Mouse (Mus musculus): ENCODE results near the gene Mipep. TPM values are rescaled to one million over a fixed set of nuclear protein-coding genes. Genes with fewer than 3 reads are reported as not detected.
A peak's percentile ranks its signal among the peaks of the same experiment; 100 is the strongest.

Mipep gene
- 17.7 and 18.8 TPM in 2 replicates for polyA plus RNA-seq (2015; fragmentation: Nextera tagmentation; extraction: Ambion mirVana)

DNA sequence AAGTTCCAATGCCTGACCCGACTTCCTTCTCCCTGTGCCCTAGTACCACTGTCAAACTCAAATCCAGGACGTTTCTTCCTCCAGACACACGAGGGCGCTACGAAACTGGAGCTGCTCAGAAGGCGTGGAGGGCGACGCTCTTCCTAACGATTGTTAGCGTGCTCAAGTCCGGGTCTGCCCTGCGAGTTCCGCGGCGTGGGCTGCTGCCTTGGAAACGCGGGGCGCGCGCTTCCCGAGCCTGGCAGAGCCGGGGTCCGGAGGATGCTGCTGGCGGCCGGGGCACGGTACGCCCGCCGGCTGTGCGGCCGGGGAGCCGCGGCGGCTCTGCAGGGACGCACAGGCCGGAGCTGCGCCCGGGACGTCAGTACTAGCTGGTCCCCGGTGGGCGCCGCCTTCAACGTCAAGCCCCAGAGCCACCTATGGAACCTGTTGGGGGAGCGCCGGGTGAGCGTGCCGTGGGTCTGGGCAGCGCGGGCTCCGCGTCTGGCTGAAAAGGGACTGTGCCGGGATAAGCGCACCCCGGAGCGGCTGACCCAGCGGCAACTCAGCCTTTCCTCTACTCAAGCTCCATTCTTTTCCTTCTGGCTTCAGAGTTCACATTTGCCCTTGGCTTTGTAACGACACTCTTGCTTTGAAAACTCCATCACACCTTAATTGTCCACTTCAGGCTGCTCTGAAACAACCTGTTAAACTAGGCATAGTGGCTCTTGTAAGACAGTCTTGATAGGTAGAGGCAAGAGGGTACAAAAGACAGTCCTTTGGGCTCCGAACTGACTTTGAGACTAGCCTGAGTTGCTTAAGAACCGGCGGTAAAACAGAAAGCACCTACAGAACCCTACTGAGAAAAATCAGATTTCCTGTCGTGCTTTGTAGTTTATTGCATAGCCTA, at the start of gene Mipep:
Gene Mipep (plus strand): TSS at position 147 of the 889 bp plus-strand sequence.
- peak; percentile 89 for ATAC-seq (ENCODE audit: insufficient read depth, low FRiP score)
- under 1% methylated on average over 61 of the region's 61 CpGs for WGBS
- Histone ChIP-seq H3K4me1 (ENCODE audit: control insufficient read depth, insufficient read depth, low read length) (no peaks in the 10 kb centered on the region), H3K27ac (ENCODE audit: low read length) (peak within 1 kb of the TSS; percentile 46), H3K27me3 (ENCODE audit: control insufficient read depth, insufficient read depth, low read length) (no peaks in the 10 kb centered on the region), H3K9me3 (replicated peaks; ENCODE audit: control insufficient read depth, low read length) (no peaks in the 10 kb centered on the region), H3K4me3 (replicated peaks; ENCODE audit: low read length) (peak within 1 kb of the TSS; percentile 85), H3K36me3 (ENCODE audit: control insufficient read depth, insufficient read depth, low read length) (no peaks in the 10 kb centered on the region), H3K4me2 (ENCODE audit: low read depth, low read length) (peak within 1 kb of the TSS; percentile 93), H3K9ac (ENCODE audit: low read length) (peak within 1 kb of the TSS; percentile 90)

GRCm38 (mm10) chr14:60735206-60735605, 49.2 kb upstream of the Mipep start:
- Histone ChIP-seq H3K4me1 (ENCODE audit: control insufficient read depth, insufficient read depth, low read length) (peaks cover 51% of the 10 kb centered on the region), H3K4me2 (ENCODE audit: low read depth, low read length) (no peak overlapping the region), H3K4me3 (replicated peaks; ENCODE audit: low read length) (no peak overlapping the region), H3K27ac (ENCODE audit: low read length) (no peak overlapping the region), H3K9ac (ENCODE audit: low read length) (no peak overlapping the region), H3K36me3 (ENCODE audit: control insufficient read depth, insufficient read depth, low read length) (no peaks in the 10 kb centered on the region), H3K9me3 (replicated peaks; ENCODE audit: control insufficient read depth, low read length) (no peaks in the 10 kb centered on the region), H3K27me3 (ENCODE audit: control insufficient read depth, insufficient read depth, low read length) (no peaks in the 10 kb centered on the region)
- ATAC-seq (ENCODE audit: insufficient read depth, low FRiP score), result no peak
- WGBS, result 64% methylated on average over 5 of the region's 5 CpGs

GRCm38 (mm10) chr14:60735848-60736547, 48.4 kb upstream of the Mipep start:
- no peaks in the 10 kb centered on the region for H3K36me3 ChIP-seq (ENCODE audit: control insufficient read depth, insufficient read depth, low read length)
- H3K4me2 ChIP-seq (ENCODE audit: low read depth, low read length), result 0 out of 2 replicates have a peak overlapping the region, but pooled peaks have one; percentile 1
- no peak overlapping the region for H3K4me3 ChIP-seq (replicated peaks; ENCODE audit: low read length)
- ATAC-seq (ENCODE audit: insufficient read depth, low FRiP score), result no peak
- no peaks in the 10 kb centered on the region for H3K27me3 ChIP-seq (ENCODE audit: control insufficient read depth, insufficient read depth, low read length)
- H3K4me1 ChIP-seq (ENCODE audit: control insufficient read depth, insufficient read depth, low read length), result peaks cover 59% of the 10 kb centered on the region
- WGBS, result 54% methylated on average over 13 of the region's 13 CpGs
- peak overlapping the region; percentile 60 for H3K27ac ChIP-seq (ENCODE audit: low read length)
- H3K9me3 ChIP-seq (replicated peaks; ENCODE audit: control insufficient read depth, low read length), result no peaks in the 10 kb centered on the region
- H3K9ac ChIP-seq (ENCODE audit: low read length), result 0 out of 2 replicates have a peak overlapping the region, but pooled peaks have one; percentile 2

DNA sequence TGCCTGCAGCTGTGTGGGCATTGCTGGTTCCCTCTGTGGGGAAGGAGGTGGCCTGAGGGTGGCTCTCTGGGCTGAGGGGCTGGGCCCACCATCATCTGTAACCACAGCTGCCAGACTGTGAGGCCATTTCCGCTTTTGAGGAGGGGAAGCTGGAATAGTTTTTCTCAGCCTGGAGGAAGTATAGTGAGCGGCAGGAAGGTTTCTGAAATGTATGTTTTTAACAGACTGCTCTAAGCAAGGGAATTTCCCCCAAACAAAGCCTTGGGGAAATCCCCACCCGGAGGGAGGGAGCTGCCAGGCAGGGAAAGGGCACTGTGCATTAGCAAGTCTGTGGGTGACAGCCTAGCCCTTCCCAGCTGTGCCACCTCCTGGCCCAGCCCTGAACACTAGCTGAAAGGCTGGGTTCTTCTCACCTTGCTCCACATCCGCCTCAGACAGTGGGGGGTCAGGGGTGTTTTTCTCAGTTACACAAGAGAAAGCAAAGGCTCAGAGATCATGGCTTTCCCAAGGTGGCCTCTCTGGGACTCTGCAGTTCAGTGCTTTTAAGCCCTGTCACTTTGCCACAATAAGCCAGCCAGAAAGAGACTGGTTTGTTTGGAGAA, 47.7 kb upstream of the Mipep start:
- Histone ChIP-seq H3K36me3 (ENCODE audit: control insufficient read depth, insufficient read depth, low read length) (no peaks in the 10 kb centered on the region), H3K27ac (ENCODE audit: low read length) (peak overlapping the region; percentile 60), H3K4me3 (replicated peaks; ENCODE audit: low read length) (no peak overlapping the region), H3K9me3 (replicated peaks; ENCODE audit: control insufficient read depth, low read length) (no peaks in the 10 kb centered on the region), H3K9ac (ENCODE audit: low read length) (0 out of 2 replicates have a peak overlapping the region, but pooled peaks have one; percentile 2), H3K4me2 (ENCODE audit: low read depth, low read length) (peak overlapping the region; percentile 1; the same call in 1 of the 2 replicates), H3K4me1 (ENCODE audit: control insufficient read depth, insufficient read depth, low read length) (peaks cover 61% of the 10 kb centered on the region), H3K27me3 (ENCODE audit: control insufficient read depth, insufficient read depth, low read length) (no peaks in the 10 kb centered on the region)
- ATAC-seq (ENCODE audit: insufficient read depth, low FRiP score), result peak; percentile 51
- WGBS, result 6% methylated on average over 4 of the region's 4 CpGs

DNA sequence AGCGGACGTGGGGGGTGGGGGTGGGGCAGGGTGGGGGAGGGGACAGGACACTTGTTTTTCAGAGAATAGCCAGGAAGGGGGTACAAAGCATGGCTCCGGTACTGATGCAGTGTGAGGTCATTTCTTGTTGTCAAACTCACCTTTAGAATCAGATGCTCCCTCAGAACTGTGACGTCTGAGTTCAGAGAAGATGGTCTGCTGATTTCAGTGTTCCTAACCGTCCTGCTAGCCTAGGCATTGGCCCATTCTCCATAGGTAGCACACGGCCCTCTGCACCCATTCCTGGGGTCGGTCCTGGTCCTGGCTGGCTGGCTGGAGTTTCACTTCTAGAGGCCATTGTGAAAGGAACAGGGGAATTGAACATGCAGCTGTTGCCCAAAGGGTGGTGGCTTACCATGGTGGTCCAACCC, 47.2 kb upstream of the Mipep start:
- H3K27me3 ChIP-seq (ENCODE audit: control insufficient read depth, insufficient read depth, low read length), result no peaks in the 10 kb centered on the region
- H3K9me3 ChIP-seq (replicated peaks; ENCODE audit: control insufficient read depth, low read length), result no peaks in the 10 kb centered on the region
- WGBS, result 29% methylated on average over 7 of the region's 7 CpGs
- H3K4me2 ChIP-seq (ENCODE audit: low read depth, low read length), result 0 out of 2 replicates have a peak overlapping the region, but pooled peaks have one; percentile 1
- H3K4me3 ChIP-seq (replicated peaks; ENCODE audit: low read length), result no peak overlapping the region
- no peak for ATAC-seq (ENCODE audit: insufficient read depth, low FRiP score)
- H3K36me3 ChIP-seq (ENCODE audit: control insufficient read depth, insufficient read depth, low read length), result no peaks in the 10 kb centered on the region
- H3K27ac ChIP-seq (ENCODE audit: low read length), result peak overlapping the region; percentile 59
- no peak overlapping the region for H3K9ac ChIP-seq (ENCODE audit: low read length)
- peaks cover 63% of the 10 kb centered on the region for H3K4me1 ChIP-seq (ENCODE audit: control insufficient read depth, insufficient read depth, low read length)

- no peak for ATAC-seq (ENCODE audit: insufficient read depth, low FRiP score)
- H3K9me3 ChIP-seq (replicated peaks; ENCODE audit: control insufficient read depth, low read length), result no peaks in the 10 kb centered on the region
- peak overlapping the region; percentile 75 for H3K27ac ChIP-seq (ENCODE audit: low read length)
- H3K36me3 ChIP-seq (ENCODE audit: control insufficient read depth, insufficient read depth, low read length), result no peaks in the 10 kb centered on the region
- 0 out of 2 replicates have a peak overlapping the region, but pooled peaks have one; percentile 14 for H3K4me2 ChIP-seq (ENCODE audit: low read depth, low read length)
- peaks cover 55% of the 10 kb centered on the region for H3K4me1 ChIP-seq (ENCODE audit: control insufficient read depth, insufficient read depth, low read length)
- peak overlapping the region; percentile 38; the same call in 1 of the 2 replicates for H3K9ac ChIP-seq (ENCODE audit: low read length)
- H3K27me3 ChIP-seq (ENCODE audit: control insufficient read depth, insufficient read depth, low read length), result no peaks in the 10 kb centered on the region
- H3K4me3 ChIP-seq (replicated peaks; ENCODE audit: low read length), result no peak overlapping the region
- 51% methylated on average over 10 of the region's 10 CpGs for WGBS
These were observed 45.9 kb upstream of the Mipep start for GRCm38 (mm10) chr14:60738434-60738938.

DNA sequence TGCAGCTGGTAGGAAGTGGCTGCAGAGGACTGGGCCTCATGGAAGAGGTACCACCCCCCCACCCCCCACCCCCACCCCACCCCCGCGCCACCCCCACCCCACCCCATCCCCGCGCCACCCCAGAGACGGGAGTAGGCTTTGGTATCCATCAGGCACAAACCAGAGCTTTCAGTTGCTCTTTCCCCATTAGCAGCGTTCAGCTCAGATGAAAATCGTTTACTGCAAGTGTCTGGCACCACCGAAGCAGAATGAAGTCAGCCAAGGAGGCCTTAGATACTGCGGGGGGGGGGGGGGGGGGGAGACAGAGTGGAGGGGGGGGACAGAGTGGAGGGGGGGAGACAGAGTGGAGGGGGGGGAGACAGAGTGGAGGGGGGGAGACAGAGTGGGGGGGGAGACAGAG, 45.2 kb upstream of the Mipep start:
- 20% methylated on average over 5 of the region's 9 CpGs for WGBS

DNA sequence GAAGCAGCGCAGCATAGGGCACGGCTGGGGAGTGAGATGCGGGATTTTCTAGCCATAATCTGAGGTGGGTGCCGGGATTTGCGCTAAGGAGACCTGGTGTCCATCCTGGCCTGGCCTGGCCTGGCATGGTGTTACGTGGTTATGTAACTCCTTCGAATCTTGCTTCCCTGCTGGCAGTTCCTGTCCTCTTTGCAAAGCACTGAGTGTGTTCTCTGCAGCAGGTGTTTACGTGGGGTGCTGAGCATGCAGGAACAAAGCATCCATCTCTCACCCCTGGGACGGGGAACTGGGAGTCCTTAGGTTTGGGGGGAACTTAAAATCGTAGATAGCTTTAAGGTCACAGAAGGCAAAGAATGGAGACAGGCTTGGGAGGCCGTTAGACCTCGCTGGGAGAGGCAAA, 44.8 kb upstream of the Mipep start:
- Histone ChIP-seq H3K4me3 (replicated peaks; ENCODE audit: low read length) (no peak overlapping the region), H3K9me3 (replicated peaks; ENCODE audit: control insufficient read depth, low read length) (no peaks in the 10 kb centered on the region), H3K27ac (ENCODE audit: low read length) (0 out of 2 replicates have a peak overlapping the region, but pooled peaks have one; percentile 10), H3K27me3 (ENCODE audit: control insufficient read depth, insufficient read depth, low read length) (no peaks in the 10 kb centered on the region), H3K9ac (ENCODE audit: low read length) (no peak overlapping the region), H3K36me3 (ENCODE audit: control insufficient read depth, insufficient read depth, low read length) (no peaks in the 10 kb centered on the region), H3K4me2 (ENCODE audit: low read depth, low read length) (no peak overlapping the region), H3K4me1 (ENCODE audit: control insufficient read depth, insufficient read depth, low read length) (peaks cover 50% of the 10 kb centered on the region)
- WGBS, result 69% methylated on average over 12 of the region's 12 CpGs
- ATAC-seq (ENCODE audit: insufficient read depth, low FRiP score), result no peak

More for the DNA sequence above, 45.2 kb upstream of the Mipep start:
- Histone ChIP-seq H3K4me3 (replicated peaks; ENCODE audit: low read length) (no peak overlapping the region), H3K4me1 (ENCODE audit: control insufficient read depth, insufficient read depth, low read length) (peaks cover 50% of the 10 kb centered on the region), H3K4me2 (ENCODE audit: low read depth, low read length) (no peak overlapping the region), H3K9me3 (replicated peaks; ENCODE audit: control insufficient read depth, low read length) (no peaks in the 10 kb centered on the region), H3K36me3 (ENCODE audit: control insufficient read depth, insufficient read depth, low read length) (no peaks in the 10 kb centered on the region), H3K27me3 (ENCODE audit: control insufficient read depth, insufficient read depth, low read length) (no peaks in the 10 kb centered on the region), H3K9ac (ENCODE audit: low read length) (no peak overlapping the region), H3K27ac (ENCODE audit: low read length) (no peak overlapping the region; the same call in 1 of the 2 replicates)
- no peak for ATAC-seq (ENCODE audit: insufficient read depth, low FRiP score)

All from stomach, embryonic 16.5 days (tissue).